Mouse (Mus musculus): ENCODE measurements around the gene Nmu. TPM values are rescaled to one million over a fixed set of nuclear protein-coding genes. Genes with fewer than 3 reads are reported as not detected.

Nmu gene
- total RNA-seq (2023) = not detected

DNA sequence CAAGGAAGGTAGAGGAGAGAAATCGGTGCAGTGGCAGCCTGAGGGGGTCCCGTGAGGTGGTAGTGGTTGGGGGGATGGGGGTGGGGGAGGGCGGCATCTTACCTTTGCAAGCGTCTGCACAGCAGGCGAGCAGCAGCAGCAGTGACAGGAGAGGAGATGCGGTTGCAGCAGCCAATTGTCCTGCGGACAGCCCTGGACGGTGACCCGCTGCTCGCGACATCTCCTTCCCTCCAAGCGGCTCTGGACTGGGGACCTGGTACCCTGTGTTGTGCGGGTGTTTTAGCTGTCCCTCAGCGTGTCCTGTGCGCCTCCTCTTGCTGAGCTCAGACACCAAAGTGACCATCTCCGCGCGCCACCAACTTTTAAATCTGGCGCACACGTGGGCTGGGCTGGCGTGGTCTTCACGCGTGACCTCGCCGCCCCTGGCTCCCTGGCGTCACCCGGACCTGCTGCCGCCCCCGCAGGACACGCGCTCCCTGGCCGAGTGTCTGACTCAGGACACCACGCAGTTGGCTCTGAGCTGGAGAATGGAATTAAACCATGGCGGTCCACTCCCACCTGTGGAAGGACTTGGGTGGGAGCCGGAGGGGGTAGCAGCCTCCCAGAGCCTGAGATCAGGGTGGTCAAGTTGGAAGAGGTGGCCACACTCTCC is at the start of gene Nmu:
Gene Nmu (minus strand): TSS at position 336 of the 652 bp plus-strand sequence.

DNA sequence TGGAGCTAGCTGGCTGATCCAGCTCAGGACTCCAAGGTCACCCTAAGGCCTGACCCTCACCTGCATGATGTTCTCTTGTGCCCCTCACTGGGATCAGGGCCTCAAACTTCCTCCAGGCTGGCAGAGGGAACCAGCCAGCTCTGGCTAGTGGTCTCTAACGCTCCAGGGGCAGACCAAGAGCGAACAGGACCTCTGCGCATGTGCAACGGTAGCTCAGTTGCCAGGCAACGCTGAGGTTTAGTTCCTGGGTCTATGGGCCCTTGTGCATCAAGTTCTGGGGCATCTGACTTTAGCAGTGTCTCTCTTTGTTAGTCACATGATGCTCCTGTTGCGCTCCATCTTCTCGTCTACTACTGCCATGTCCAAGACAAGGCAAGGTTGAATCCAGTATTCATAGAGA is 32.6 kb downstream of the Nmu start, which contains the start of gene Pdcl2:
Gene Pdcl2 (minus strand): TSS at position 204 of the 400 bp plus-strand sequence.

GRCm38 (mm10) chr5:76304452-76305341 is 58.9 kb downstream of the Nmu start, which contains the start of gene Clock:
TSS of gene Clock (minus strand) at chr5:76304792.

Other genes with a start within 250 kb of the Nmu start
- 10 to 100 TPM; 48.3 to 58.2 TPM for gene Srd5a3, start 223.5 kb downstream of the Nmu start, total RNA-seq (2023)
- 10 to 100 TPM; 73.8 to 77.0 TPM for gene Tmem165, start 179.9 kb downstream of the Nmu start, total RNA-seq (2023)
- 10 to 100 TPM in 1 of 2 experiments, 1 to 10 TPM in 1; 7.6 to 10.3 TPM for gene Clock, start 59.0 kb downstream of the Nmu start, total RNA-seq (2023)
- not detected for gene Pdcl2, start 32.6 kb downstream of the Nmu start, total RNA-seq (2023)
- gene Gm7271, start 120.3 kb upstream of the Nmu start, total RNA-seq (2023) = not detected
- 10 to 100 TPM; 54.0 to 55.5 TPM for gene Exoc1, start 165.5 kb upstream of the Nmu start, total RNA-seq (2023)
- 10 to 100 TPM; 10.7 to 11.3 TPM for gene Cep135, start 224.9 kb upstream of the Nmu start, total RNA-seq (2023)